Mouse (Mus musculus): ENCODE data around the gene Gstt2.

DNA sequence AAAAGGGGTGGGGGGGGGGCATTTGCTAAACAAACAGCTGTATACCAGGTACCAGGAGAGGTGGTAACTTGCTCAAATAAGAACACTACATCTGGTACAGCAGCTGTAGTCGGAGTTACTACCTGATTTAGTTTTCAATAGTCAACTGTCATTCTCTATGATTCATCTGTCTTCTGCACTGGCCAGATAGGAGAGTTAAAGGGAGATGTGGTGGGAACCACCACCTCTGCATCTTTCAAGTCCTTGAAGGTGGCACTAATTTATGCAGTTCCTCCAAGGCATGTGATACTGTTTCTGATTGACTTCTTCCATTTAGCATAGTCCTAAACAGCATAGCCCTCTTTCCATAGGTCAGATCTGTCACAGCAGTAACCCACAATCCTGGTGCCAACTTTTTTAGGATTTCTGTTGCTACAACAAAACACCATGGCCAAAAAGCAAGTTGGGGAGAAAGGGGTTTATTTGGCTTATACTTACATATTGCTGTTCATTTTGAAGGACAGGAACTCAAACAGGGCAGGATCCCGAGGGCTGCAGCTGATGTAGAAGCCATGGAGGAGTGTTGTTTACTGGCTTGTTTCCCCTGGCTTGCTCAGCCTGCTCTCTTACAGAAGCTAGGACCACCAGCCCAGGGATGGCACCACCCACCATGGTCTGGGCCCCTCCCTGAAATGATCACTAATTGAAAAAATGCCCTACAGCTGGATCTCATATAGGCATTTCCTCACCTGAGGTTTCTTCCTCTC, 7.5 kb downstream of the Gstt2 start:
- TF ChIP-seq CTCF (IDR thresholded peaks at IDR 0.05; ENCODE audit: low read depth, low read length) (no peak), POLR2A (IDR thresholded peaks at IDR 0.05; ENCODE audit: extremely low read depth, insufficient read depth, low read length) (no peak)
